Mouse (Mus musculus): ENCODE measurements at regions not wholly inside any gene's neighbourhood (a gene's known extent, or its start where the extent isn't known, plus 50 kb on each side); places are given as distances from the start of the nearest gene placed in this dataset.
"Not testable (repeated sequence)": the region's sequence is repeated elsewhere in the genome, so short reads cannot be mapped to it uniquely, and the experiment has no call there.

DNA sequence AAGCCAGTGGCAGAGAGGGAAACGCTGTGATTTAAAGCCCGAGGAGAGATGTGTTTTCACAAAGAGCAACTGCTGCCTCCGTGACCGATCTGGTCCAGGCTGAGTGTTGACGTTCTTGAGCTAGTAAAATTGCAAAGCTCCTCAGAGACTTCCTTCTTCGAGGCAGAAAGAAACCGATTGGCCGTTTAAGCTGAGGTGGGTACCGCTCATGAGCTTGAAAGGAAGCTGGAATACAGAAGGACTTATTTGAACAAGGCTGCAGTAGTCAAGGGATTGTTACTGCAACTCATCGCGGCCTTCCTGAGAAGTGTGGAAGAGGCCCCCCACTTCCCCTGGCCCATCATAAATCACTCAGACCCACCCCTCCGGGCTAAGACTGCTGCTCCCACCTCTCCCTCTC lies 132.9 kb upstream of the Intu start:
- DNase-seq, result peak; percentile 1

GRCm38 (mm10) chr3:40403402-40403801 lies 127.7 kb upstream of the Intu start:
- no peak for DNase-seq

DNA sequence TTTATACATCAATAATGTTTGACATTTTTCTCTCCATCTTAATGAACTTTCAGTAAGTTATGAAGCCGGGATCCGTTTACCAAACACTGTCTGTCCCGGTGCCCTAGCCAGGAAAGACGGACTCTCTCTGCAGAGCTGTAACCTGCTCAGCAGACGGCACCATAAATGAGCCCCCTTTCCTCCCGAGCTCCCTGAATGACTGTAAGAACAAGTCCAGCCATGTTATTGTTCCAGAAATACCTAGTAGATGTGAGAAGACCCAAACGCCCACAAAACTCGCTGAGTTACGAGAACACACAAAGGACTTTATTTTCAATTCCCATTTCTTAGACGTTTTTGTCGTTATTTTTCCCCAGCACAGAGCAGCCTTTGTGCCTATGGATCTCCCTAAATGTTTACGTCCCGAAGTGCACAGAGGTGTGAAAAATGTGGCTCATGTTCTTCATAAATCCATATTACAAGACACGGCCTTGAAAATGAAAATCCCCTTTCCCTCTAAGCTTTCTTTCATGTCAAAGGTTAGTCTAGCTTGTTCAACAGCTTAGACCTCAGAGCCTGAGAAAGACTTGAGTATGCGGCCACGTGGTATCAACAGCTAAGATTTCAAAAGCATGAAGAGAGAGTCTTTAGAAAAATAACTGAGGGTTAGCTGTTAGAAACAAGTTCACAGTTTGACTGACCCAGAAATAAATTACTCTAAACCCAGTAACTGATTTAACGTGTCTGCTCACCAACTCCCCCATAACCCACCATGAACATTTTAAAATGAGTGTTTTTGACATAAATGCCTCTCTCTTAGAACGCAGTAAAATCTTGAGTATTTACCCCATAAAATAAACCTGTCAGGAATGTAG lies 125.8 kb upstream of the Intu start:
- DNase-seq, result no peak

DNA sequence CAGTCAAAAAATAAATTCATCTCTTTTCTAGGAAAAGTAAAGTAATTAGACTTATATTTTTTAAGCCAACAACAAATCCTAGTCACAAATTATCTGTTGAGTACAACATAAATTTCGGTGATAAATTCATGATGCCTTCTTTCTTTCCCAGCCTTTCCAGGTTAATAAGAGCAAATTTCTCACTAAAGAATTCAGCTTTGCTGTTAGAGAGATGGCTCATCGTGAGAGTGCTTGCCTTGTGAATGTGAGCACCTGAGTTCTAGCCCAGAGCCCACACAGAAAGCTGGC lies 125.2 kb upstream of the Intu start:
- no peak for DNase-seq

- DNase-seq, result no peak
These were observed 122.1 kb upstream of the Intu start for GRCm38 (mm10) chr3:40408921-40409488.

- DNase-seq, result no peak
These were observed 120.3 kb upstream of the Intu start for GRCm38 (mm10) chr3:40410749-40411310.

- DNase-seq, result not testable (repeated sequence)
These were observed 105.8 kb upstream of the Intu start for GRCm38 (mm10) chr3:40425183-40425844.

DNA sequence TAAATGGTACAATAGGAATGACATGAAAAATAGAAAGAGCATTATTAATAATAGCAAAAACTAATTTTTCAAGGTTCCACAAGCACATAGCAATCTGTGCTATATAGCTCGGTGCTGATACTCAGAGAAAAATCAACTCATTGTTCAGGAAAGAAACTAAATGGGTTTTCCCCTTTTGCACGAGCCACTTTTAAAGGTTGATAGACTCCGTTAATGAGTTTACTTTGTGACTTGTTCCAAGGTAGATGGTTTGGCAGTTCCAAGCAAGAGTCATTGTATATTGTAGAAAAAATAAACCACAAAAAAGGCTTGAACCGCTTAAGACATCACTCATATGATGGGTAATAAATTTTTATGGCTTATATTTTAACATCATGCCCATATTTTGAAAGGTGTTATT lies 105.0 kb upstream of the Intu start:
- no peak for DNase-seq

- DNase-seq, result no peak
These were observed 103.1 kb upstream of the Intu start for GRCm38 (mm10) chr3:40428021-40428420.

GRCm38 (mm10) chr3:40438251-40438650 lies 92.8 kb upstream of the Intu start:
- no peak for DNase-seq

DNA sequence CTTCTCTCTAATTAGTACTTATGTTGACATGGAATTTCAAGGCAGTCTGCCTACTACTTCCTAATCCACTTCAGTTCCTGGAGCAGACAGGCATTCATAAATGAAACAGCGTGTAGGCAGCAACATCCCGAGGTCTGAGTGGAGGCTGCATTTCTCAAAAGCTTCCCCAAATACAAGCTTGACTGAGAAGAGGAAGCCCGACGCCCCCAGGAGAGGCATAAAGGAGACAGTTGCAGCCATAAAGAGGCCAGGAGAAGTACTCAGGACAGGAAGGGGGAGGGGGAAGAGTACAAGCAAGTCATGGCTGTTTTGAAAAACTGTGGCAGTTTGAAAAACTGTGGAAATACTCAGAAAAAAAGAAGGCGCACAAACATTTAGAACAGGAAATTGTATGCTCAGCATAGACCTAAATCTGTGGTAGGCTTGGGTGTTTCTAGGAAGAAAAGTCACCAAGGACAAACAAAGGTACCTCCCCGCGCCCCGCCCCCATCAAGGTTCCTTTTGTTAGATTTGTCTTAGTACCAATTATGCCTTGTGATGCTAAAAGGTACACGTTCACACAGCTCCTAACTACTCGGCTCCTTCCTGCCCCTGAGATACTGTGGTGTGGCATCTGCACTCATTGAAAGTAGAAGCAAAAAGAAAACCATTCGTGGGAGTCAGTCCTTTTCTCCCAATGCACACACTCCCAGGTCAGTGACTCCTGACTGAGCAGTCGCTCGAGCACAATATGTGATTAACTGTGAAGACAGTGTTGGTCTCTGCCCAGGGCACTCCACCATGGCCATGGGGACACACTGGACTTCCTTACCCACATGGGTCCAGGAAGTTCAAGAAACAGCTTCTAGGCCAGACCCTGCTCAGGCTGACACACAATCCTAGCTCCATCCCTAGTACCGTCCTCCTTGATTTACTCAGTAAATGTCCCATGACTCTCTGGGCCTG lies 89.7 kb upstream of the Intu start:
- no peak for DNase-seq

- peak; percentile 60 for DNase-seq
These were observed 87.1 kb upstream of the Intu start for GRCm38 (mm10) chr3:40443788-40444595.

DNA sequence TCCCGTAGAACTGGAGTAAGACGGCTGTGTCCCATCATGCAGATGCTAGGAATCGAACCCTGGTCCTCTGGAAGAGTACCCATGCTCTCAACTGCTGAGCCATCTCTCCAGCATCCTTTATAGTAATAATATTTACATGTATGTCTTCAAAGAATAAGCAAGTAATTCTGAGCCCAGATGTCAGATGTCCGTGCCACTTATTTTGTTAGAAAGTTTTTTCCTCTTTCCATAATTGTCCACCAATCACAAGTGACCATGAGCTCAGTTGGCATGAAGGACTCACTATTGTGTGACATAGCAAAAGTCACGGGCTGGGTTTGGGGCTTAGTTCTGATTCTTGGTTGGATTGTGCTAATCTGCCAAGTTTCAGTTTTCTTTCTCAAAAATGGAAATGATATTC lies 78.1 kb upstream of the Intu start:
- no peak for DNase-seq

DNA sequence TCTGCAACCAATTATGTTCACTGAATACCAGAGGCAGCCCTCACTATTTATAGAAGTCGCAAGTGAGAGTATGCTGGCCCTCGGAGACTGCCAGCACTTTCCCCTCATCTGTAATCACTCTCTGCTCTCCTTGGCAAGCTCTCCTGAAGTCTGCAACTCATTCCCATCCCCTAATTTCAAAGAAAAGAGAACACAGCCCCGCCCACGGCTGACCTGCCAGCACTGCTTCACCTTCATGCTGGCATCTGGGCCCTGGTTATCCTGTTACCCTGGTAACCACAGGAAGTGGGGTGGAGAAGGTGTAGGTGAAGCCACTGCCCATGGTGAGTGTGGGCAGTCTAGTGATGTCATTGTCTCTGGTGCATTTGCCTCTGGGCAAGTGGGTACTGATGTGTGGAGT lies 77.5 kb upstream of the Intu start:
- no peak for DNase-seq

GRCm38 (mm10) chr3:40456070-40456469 lies 75.0 kb upstream of the Intu start:
- DNase-seq, result no peak

DNA sequence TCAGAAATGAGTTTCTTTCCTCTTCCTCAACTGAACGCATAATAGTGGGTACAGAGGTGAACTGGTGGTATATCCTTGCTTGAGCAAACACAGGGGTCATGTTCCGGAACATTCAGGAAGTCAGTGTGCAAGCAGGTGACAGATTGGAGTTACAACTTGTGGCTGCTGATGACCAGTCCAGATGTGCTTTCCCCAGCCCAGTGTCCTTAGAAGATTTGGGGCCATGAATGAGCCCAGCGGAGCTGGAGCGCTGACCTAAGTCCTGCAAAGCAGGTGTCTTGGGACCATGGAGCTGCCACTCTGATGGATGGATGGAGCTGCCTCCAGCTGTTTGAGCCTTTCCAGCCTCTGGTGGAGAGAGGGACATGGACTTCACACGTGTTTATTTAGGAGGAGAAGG lies 72.6 kb upstream of the Intu start:
- DNase-seq, result no peak

DNA sequence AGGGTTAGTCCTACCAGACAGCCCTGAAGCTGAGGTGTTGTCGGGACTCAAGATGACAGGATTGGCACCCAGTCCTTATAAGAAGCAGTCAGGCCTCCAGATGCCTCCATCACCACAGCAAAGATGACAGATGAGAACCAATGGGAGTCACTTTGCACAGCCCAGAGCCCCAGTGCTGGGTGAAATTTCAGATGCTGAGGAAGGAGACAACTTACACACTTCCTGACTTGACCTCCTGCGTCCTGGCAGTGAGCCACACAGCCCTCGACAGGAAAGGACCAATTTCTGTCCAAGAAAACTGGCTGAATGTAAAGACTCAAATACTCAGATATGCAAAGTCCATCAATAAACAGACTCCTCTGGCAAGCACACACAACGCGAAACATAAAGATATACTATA lies 67.6 kb upstream of the Intu start:
- DNase-seq, result no peak

GRCm38 (mm10) chr3:40470101-40470500 lies 61.0 kb upstream of the Intu start:
- DNase-seq, result no peak

DNA sequence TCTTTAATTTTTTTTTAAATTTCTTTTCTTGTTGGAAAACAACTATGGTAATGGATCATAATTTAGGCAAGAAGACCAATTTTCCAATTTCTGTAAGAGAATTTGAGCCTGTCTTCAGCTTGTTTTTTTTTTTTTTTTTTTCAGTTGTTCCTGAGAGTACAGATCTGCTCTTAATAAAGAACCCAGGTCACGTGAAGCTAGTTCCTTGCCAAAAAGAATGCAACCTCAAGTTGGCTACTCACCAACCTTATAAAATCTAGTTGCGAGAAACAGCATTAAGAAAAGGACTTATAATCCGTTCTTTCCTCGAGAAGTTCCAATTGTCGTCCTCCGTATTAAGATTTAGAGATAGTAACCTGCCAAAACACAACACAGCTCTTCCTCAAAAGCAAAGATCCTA lies 58.3 kb upstream of the Intu start:
- DNase-seq, result no peak

DNA sequence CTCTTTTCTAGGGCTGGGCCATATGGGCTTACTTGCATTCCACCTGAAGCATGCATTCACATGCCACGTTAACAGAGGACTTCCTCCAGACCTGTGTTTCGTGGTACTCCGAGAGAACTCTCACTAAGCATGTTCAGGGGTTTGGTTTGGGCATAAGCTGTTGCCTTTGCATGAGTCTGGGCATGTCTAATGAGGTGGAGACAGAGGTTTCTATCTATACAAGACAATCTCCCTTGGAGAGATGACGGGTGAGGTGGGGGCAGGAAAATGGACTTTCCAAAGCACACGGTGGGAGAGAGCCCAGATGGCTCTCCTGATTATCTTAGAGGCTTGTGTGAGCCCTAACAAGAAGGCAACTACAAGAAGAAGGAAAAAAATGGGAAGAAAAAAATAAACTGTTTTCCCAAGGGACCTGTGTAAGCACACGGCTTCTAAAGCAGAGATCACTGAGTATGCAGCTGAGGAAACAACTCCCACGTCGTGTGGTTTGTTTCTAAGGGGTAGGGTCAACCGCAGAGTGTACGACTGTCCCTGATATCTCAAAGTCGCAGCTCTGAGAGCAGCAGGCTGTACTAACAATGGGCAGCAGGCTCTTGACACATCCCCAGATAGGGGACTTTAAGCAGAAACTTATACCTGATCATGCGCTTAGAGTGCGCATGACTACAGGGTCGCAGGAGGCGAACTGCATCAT lies 50.7 kb upstream of the Intu start:
- no peak for DNase-seq
